Comparison of ENCODE assay signal across 30 mouse cellular contexts in the genomic region with DNA sequence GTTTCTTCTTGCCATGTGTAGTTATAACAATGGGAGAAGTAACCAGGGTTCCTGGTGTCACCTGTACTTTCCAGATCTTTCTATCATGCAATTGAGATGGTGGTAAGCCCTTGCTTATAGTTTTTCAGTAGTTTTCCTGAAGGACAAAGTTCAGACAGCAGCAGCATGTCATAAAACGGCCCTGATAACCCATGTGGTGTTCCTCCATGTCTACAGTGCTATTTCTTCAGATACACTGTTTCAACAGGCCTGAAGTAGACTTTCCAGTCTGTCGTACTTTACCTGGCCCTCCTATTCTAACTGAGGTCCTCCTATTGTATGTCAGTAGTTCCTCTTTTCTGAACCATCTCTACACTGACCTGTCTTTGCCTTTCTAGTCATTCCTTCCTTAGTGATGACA. TPM values are rescaled to one million over a fixed set of nuclear protein-coding genes. Genes with fewer than 3 reads are reported as not detected.
"Had no signal": no experiment of that assay in that cellular context is flagged by ENCODE, and none has a peak within 500 bp of the region (broad histone marks: within the 10 kb centered on the region; RNA-seq: fewer than 3 reads in every experiment).

No protein-coding gene starts in this region.

- H3K27ac ChIP-seq: limb, embryonic 10.5 days; limb, embryonic 12.5 days; limb, embryonic 13.5 days; limb, embryonic 15.5 days; liver, embryonic 12.5 days; liver, embryonic 13.5 days; liver, embryonic 14.5 days; liver, embryonic 15.5 days; lung, embryonic 15.5 days; macrophage; midbrain, embryonic 10.5 days; midbrain, embryonic 12.5 days; midbrain, embryonic 13.5 days; midbrain, embryonic 15.5 days had no signal

- H3K9ac ChIP-seq: limb, embryonic 12.5 days; limb, embryonic 13.5 days; limb, embryonic 15.5 days; liver, embryonic 12.5 days; liver, embryonic 13.5 days; liver, embryonic 14.5 days; liver, embryonic 15.5 days; liver, postnatal 0 days; lung, embryonic 14.5 days; lung, embryonic 15.5 days; midbrain, embryonic 12.5 days; midbrain, embryonic 13.5 days; midbrain, embryonic 15.5 days had no signal

- H3K4me3 ChIP-seq: limb, embryonic 10.5 days; limb, embryonic 12.5 days; limb, embryonic 13.5 days; limb, embryonic 15.5 days; liver, embryonic 12.5 days; liver, embryonic 13.5 days; liver, embryonic 15.5 days; lung, embryonic 15.5 days; megakaryocyte, embryonic 14.5 days; midbrain, embryonic 10.5 days; midbrain, embryonic 12.5 days; midbrain, embryonic 13.5 days; midbrain, embryonic 15.5 days; myocyte had no signal

- H3K9me3 ChIP-seq: limb, embryonic 10.5 days; limb, embryonic 12.5 days; limb, embryonic 13.5 days; limb, embryonic 15.5 days; liver, embryonic 12.5 days; liver, embryonic 13.5 days; liver, embryonic 15.5 days; lung, embryonic 15.5 days; megakaryocyte, embryonic 14.5 days; midbrain, embryonic 10.5 days; midbrain, embryonic 12.5 days; midbrain, embryonic 13.5 days; midbrain, embryonic 15.5 days had no signal

- H3K4me2 ChIP-seq: limb, embryonic 12.5 days; limb, embryonic 13.5 days; limb, embryonic 15.5 days; liver, embryonic 11.5 days; liver, embryonic 12.5 days; liver, embryonic 13.5 days; liver, embryonic 15.5 days; lung, embryonic 14.5 days; lung, embryonic 15.5 days; midbrain, embryonic 11.5 days; midbrain, embryonic 12.5 days; midbrain, embryonic 13.5 days; midbrain, embryonic 15.5 days had no signal

- DNase-seq: left cerebral cortex, postnatal 4 days; liver; liver, embryonic 13.5 days; liver, postnatal 0 days; lung, adult 18-20 months; lung, adult 2 months; lung, embryonic 14.5 days; lung, postnatal 10 days; lung, postnatal 14 days; lung, postnatal 36 days; lung, postnatal 4 days had no signal

- H3K27me3 ChIP-seq: limb, embryonic 12.5 days; limb, embryonic 13.5 days; limb, embryonic 15.5 days; liver, embryonic 12.5 days; liver, embryonic 13.5 days; liver, embryonic 15.5 days; lung, embryonic 15.5 days; megakaryocyte, embryonic 14.5 days; midbrain, embryonic 12.5 days; midbrain, embryonic 13.5 days; midbrain, embryonic 15.5 days had no signal

- ATAC-seq: liver, embryonic 12.5 days; liver, postnatal 0 days; lung, postnatal 0 days; midbrain, embryonic 13.5 days; midbrain, embryonic 15.5 days; midbrain, embryonic 16.5 days had no signal

- H3K36me3 ChIP-seq: limb, embryonic 10.5 days; limb, embryonic 12.5 days; limb, embryonic 13.5 days; limb, embryonic 15.5 days; liver, embryonic 12.5 days; liver, embryonic 13.5 days; liver, embryonic 15.5 days; lung, embryonic 15.5 days; midbrain, embryonic 10.5 days; midbrain, embryonic 12.5 days; midbrain, embryonic 13.5 days; midbrain, embryonic 15.5 days had no signal

- H3K4me1 ChIP-seq: limb, embryonic 10.5 days; limb, embryonic 12.5 days; limb, embryonic 13.5 days; limb, embryonic 15.5 days; liver, embryonic 12.5 days; liver, embryonic 13.5 days; liver, embryonic 15.5 days; lung, embryonic 15.5 days; megakaryocyte, embryonic 14.5 days; midbrain, embryonic 10.5 days; midbrain, embryonic 12.5 days; midbrain, embryonic 13.5 days; midbrain, embryonic 15.5 days had no signal

RNA-seq across cellular contexts. Expression of a gene that starts 16.3 kb away (rescaled TPM):
- polyA plus RNA-seq: macrophage had no signal

RNA-seq across cellular contexts. Expression of a gene that starts 38.5 kb away (rescaled TPM):
- polyA plus RNA-seq: macrophage had no signal
